Mouse (Mus musculus): ENCODE measurements at regions not wholly inside any gene's neighbourhood (a gene's known extent, or its start where the extent isn't known, plus 50 kb on each side); places are given as distances from the start of the nearest gene placed in this dataset.

GRCm38 (mm10) chr4:99348674-99349073 is 53.0 kb downstream of the Gm12689 start:
- H3K4me3 ChIP-seq (replicated peaks; ENCODE audit: low read length), result no peak overlapping the region

DNA sequence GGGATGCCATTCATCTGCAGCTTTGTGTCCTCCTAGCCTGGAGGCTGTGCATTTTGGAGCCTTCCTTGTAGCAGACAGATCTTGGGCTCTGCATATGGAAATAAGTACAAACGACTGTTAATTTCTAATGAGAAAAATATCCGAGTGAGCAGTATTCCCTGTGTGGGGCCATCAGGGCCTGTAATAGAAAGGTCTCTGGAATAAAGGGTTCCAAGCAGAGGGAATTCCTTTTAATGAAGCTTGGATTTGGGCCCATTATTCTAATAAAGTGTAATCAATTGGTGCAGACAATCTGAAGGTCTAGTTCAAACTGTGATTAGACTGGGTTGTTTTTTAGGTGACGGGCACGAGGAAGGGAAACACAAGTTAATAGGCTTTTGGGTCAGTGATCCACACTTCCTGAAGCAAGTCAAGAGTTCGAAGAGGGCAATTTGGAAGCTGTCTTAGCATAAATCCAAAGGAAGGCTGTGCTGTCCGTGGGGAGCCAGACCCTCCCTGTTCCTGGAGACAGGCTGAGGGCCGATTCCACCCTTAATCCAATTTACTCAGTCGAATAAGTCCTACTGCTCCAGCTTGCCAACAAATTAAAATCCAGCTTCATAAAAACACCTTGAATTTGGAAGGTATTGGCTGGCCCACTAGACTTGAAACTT is 57.5 kb downstream of the Gm12689 start:
- no peak overlapping the region for H3K4me3 ChIP-seq (replicated peaks; ENCODE audit: low read length)
- WGBS, result 54% methylated on average over 8 of the region's 8 CpGs
- H3K27ac ChIP-seq (ENCODE audit: low read length), result no peak overlapping the region
- no peak overlapping the region for H3K4me2 ChIP-seq (ENCODE audit: low read depth, low read length)
- no peaks in the 10 kb centered on the region for H3K9me3 ChIP-seq (replicated peaks; ENCODE audit: control insufficient read depth, low read length)
- H3K27me3 ChIP-seq (ENCODE audit: control insufficient read depth, insufficient read depth, low read length), result no peaks in the 10 kb centered on the region
- H3K4me1 ChIP-seq (ENCODE audit: control insufficient read depth, insufficient read depth, low read length), result no peaks in the 10 kb centered on the region; the same call in 1 of the 2 replicates
- ATAC-seq (ENCODE audit: insufficient read depth, low FRiP score), result no peak
- no peaks in the 10 kb centered on the region for H3K36me3 ChIP-seq (ENCODE audit: control insufficient read depth, insufficient read depth, low read length)
- H3K9ac ChIP-seq (ENCODE audit: low read length), result no peak overlapping the region

More at GRCm38 (mm10) chr4:99348674-99349073, 53.0 kb downstream of the Gm12689 start:
- Histone ChIP-seq H3K4me2 (ENCODE audit: low read depth, low read length) (no peak overlapping the region), H3K27me3 (ENCODE audit: control insufficient read depth, insufficient read depth, low read length) (no peaks in the 10 kb centered on the region), H3K27ac (ENCODE audit: low read length) (no peak overlapping the region), H3K9ac (ENCODE audit: low read length) (no peak overlapping the region), H3K36me3 (ENCODE audit: control insufficient read depth, insufficient read depth, low read length) (no peaks in the 10 kb centered on the region), H3K4me1 (ENCODE audit: control insufficient read depth, insufficient read depth, low read length) (no peaks in the 10 kb centered on the region), H3K9me3 (replicated peaks; ENCODE audit: control insufficient read depth, low read length) (no peaks in the 10 kb centered on the region)
- WGBS, result 68% methylated on average over 5 of the region's 5 CpGs
- ATAC-seq (ENCODE audit: insufficient read depth, low FRiP score), result no peak

- no peaks in the 10 kb centered on the region for H3K27me3 ChIP-seq (ENCODE audit: control insufficient read depth, insufficient read depth, low read length)
- H3K9me3 ChIP-seq (replicated peaks; ENCODE audit: control insufficient read depth, low read length), result no peaks in the 10 kb centered on the region
- ATAC-seq (ENCODE audit: insufficient read depth, low FRiP score), result no peak
- 0 out of 2 replicates have a peak overlapping the region, but pooled peaks have one; percentile 17 for H3K4me2 ChIP-seq (ENCODE audit: low read depth, low read length)
- H3K27ac ChIP-seq (ENCODE audit: low read length), result no peak overlapping the region
- no peaks in the 10 kb centered on the region; the same call in 1 of the 2 replicates for H3K4me1 ChIP-seq (ENCODE audit: control insufficient read depth, insufficient read depth, low read length)
- no peak overlapping the region for H3K9ac ChIP-seq (ENCODE audit: low read length)
- H3K4me3 ChIP-seq (replicated peaks; ENCODE audit: low read length), result no peak overlapping the region
- no peaks in the 10 kb centered on the region for H3K36me3 ChIP-seq (ENCODE audit: control insufficient read depth, insufficient read depth, low read length)
- WGBS, result 73% methylated on average over 16 of the region's 17 CpGs
Observed at GRCm38 (mm10) chr4:99354241-99354640, 58.5 kb downstream of the Gm12689 start.

DNA sequence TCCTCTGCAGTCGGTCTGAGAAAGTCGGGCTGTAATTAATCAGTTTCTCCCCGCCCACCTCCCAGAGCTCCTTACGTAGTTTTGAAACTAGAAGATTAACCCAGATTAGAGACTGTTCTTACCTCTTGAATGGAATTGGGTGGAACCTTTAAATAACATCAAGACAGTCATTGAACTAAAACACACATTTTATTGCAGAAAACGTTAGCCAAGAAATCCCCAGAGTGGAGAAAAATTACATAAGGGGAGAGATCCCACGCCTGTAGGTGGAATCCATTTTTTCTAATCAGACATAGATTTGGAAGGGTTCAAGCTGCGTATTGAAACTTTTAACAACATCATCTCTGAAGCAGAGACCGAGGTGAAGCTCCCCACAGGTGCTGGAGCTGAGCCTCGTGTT is 59.1 kb downstream of the Gm12689 start:
- H3K4me2 ChIP-seq (ENCODE audit: low read depth, low read length), result 0 out of 2 replicates have a peak overlapping the region, but pooled peaks have one; percentile 17
- no peaks in the 10 kb centered on the region for H3K36me3 ChIP-seq (ENCODE audit: control insufficient read depth, insufficient read depth, low read length)
- H3K4me3 ChIP-seq (replicated peaks; ENCODE audit: low read length), result no peak overlapping the region
- WGBS, result 47% methylated on average over 9 of the region's 9 CpGs
- no peaks in the 10 kb centered on the region for H3K27me3 ChIP-seq (ENCODE audit: control insufficient read depth, insufficient read depth, low read length)
- no peak overlapping the region for H3K9ac ChIP-seq (ENCODE audit: low read length)
- no peak for ATAC-seq (ENCODE audit: insufficient read depth, low FRiP score)
- H3K27ac ChIP-seq (ENCODE audit: low read length), result no peak overlapping the region
- H3K9me3 ChIP-seq (replicated peaks; ENCODE audit: control insufficient read depth, low read length), result no peaks in the 10 kb centered on the region
- no peaks in the 10 kb centered on the region; the same call in 1 of the 2 replicates for H3K4me1 ChIP-seq (ENCODE audit: control insufficient read depth, insufficient read depth, low read length)

- H3K9ac ChIP-seq (ENCODE audit: low read length), result no peak overlapping the region
- 79% methylated on average over 9 of the region's 9 CpGs for WGBS
- H3K27me3 ChIP-seq (ENCODE audit: control insufficient read depth, insufficient read depth, low read length), result no peaks in the 10 kb centered on the region
- H3K4me1 ChIP-seq (ENCODE audit: control insufficient read depth, insufficient read depth, low read length), result no peaks in the 10 kb centered on the region
- no peak overlapping the region for H3K4me3 ChIP-seq (replicated peaks; ENCODE audit: low read length)
- no peaks in the 10 kb centered on the region for H3K36me3 ChIP-seq (ENCODE audit: control insufficient read depth, insufficient read depth, low read length)
- H3K27ac ChIP-seq (ENCODE audit: low read length), result no peak overlapping the region
- ATAC-seq (ENCODE audit: insufficient read depth, low FRiP score), result no peak
- no peaks in the 10 kb centered on the region for H3K9me3 ChIP-seq (replicated peaks; ENCODE audit: control insufficient read depth, low read length)
- no peak overlapping the region for H3K4me2 ChIP-seq (ENCODE audit: low read depth, low read length)
Observed at GRCm38 (mm10) chr4:99368036-99368435, 72.3 kb downstream of the Gm12689 start.

GRCm38 (mm10) chr4:99371162-99371561 is 75.5 kb downstream of the Gm12689 start:
- no peak for ATAC-seq (ENCODE audit: insufficient read depth, low FRiP score)
- H3K9ac ChIP-seq (ENCODE audit: low read length), result no peak overlapping the region
- H3K27ac ChIP-seq (ENCODE audit: low read length), result no peak overlapping the region
- 75% methylated on average over 5 of the region's 5 CpGs for WGBS
- no peak overlapping the region for H3K4me3 ChIP-seq (replicated peaks; ENCODE audit: low read length)
- no peak overlapping the region for H3K4me2 ChIP-seq (ENCODE audit: low read depth, low read length)
- H3K36me3 ChIP-seq (ENCODE audit: control insufficient read depth, insufficient read depth, low read length), result no peaks in the 10 kb centered on the region
- no peaks in the 10 kb centered on the region for H3K4me1 ChIP-seq (ENCODE audit: control insufficient read depth, insufficient read depth, low read length)
- no peaks in the 10 kb centered on the region for H3K9me3 ChIP-seq (replicated peaks; ENCODE audit: control insufficient read depth, low read length)
- no peaks in the 10 kb centered on the region for H3K27me3 ChIP-seq (ENCODE audit: control insufficient read depth, insufficient read depth, low read length)

DNA sequence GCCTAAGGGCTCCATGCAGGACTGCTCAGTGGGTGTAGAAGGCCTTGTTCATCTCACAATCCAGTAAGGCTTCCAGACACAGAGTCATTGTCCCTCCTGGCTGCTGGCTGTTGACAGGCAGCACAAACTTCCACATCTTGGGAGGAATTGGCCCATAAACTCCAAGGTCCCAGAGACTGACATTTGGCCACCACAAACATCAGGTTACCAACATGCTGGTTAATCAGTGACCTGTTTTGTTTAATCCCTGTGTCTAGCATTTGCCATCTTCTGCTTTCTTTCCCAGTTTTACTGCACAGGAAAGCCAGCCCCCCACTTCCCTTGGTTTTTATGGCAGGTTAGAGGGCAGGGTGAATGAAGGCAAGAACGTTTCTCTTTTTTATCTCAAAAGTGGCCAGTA is 80.5 kb downstream of the Gm12689 start:
- no peaks in the 10 kb centered on the region for H3K36me3 ChIP-seq (ENCODE audit: control insufficient read depth, insufficient read depth, low read length)
- H3K4me1 ChIP-seq (ENCODE audit: control insufficient read depth, insufficient read depth, low read length), result no peaks in the 10 kb centered on the region
- WGBS, result 9% methylated on average over 1 of the region's 1 CpGs
- no peaks in the 10 kb centered on the region for H3K27me3 ChIP-seq (ENCODE audit: control insufficient read depth, insufficient read depth, low read length)
- no peak overlapping the region for H3K4me2 ChIP-seq (ENCODE audit: low read depth, low read length)
- ATAC-seq (ENCODE audit: insufficient read depth, low FRiP score), result no peak
- no peaks in the 10 kb centered on the region for H3K9me3 ChIP-seq (replicated peaks; ENCODE audit: control insufficient read depth, low read length)
- H3K9ac ChIP-seq (ENCODE audit: low read length), result no peak overlapping the region
- no peak overlapping the region for H3K4me3 ChIP-seq (replicated peaks; ENCODE audit: low read length)
- H3K27ac ChIP-seq (ENCODE audit: low read length), result no peak overlapping the region

GRCm38 (mm10) chr4:99376911-99377310 is 81.2 kb downstream of the Gm12689 start:
- H3K4me1 ChIP-seq (ENCODE audit: control insufficient read depth, insufficient read depth, low read length), result no peaks in the 10 kb centered on the region
- H3K9ac ChIP-seq (ENCODE audit: low read length), result no peak overlapping the region
- no peaks in the 10 kb centered on the region for H3K9me3 ChIP-seq (replicated peaks; ENCODE audit: control insufficient read depth, low read length)
- H3K4me3 ChIP-seq (replicated peaks; ENCODE audit: low read length), result no peak overlapping the region
- H3K4me2 ChIP-seq (ENCODE audit: low read depth, low read length), result no peak overlapping the region
- no peak overlapping the region for H3K27ac ChIP-seq (ENCODE audit: low read length)
- H3K36me3 ChIP-seq (ENCODE audit: control insufficient read depth, insufficient read depth, low read length), result no peaks in the 10 kb centered on the region
- 41% methylated on average over 9 of the region's 9 CpGs for WGBS
- H3K27me3 ChIP-seq (ENCODE audit: control insufficient read depth, insufficient read depth, low read length), result no peaks in the 10 kb centered on the region
- ATAC-seq (ENCODE audit: insufficient read depth, low FRiP score), result no peak

- H3K27me3 ChIP-seq (ENCODE audit: control insufficient read depth, insufficient read depth, low read length), result no peaks in the 10 kb centered on the region
Observed at GRCm38 (mm10) chr4:99379983-99380382, 84.3 kb downstream of the Gm12689 start.

More at GRCm38 (mm10) chr4:99379983-99380382, 84.3 kb downstream of the Gm12689 start:
- Histone ChIP-seq H3K27ac (ENCODE audit: low read length) (no peak overlapping the region), H3K9me3 (replicated peaks; ENCODE audit: control insufficient read depth, low read length) (no peaks in the 10 kb centered on the region), H3K36me3 (ENCODE audit: control insufficient read depth, insufficient read depth, low read length) (no peaks in the 10 kb centered on the region), H3K4me2 (ENCODE audit: low read depth, low read length) (no peak overlapping the region), H3K4me1 (ENCODE audit: control insufficient read depth, insufficient read depth, low read length) (no peaks in the 10 kb centered on the region), H3K9ac (ENCODE audit: low read length) (no peak overlapping the region), H3K4me3 (replicated peaks; ENCODE audit: low read length) (no peak overlapping the region)
- WGBS, result 88% methylated on average over 4 of the region's 4 CpGs
- no peak for ATAC-seq (ENCODE audit: insufficient read depth, low FRiP score)
